Mouse (Mus musculus) CH12.LX (cell line): ENCODE results near the gene Nt5m.

Experiments
- CTCF ChIP-seq, 2 experiments: IDR thresholded peaks in 1 of 2; conservative IDR thresholded peaks in 1 of 2; 2 replicates each; pipeline ENCODE4 v1.5.1; 2011 to 2012; ENCODE audit warnings: low read depth in 2 of 2, low read length in 2 of 2, improper control_type of control experiment in 1 of 2, inconsistent platforms in 1 of 2, mild to moderate bottlenecking in 1 of 2, moderate library complexity in 1 of 2
- ELF1 ChIP-seq: IDR thresholded peaks from 2 replicates; pipeline ENCODE4 v1.6.1; 2014; ENCODE audit warnings: low read depth, mild to moderate bottlenecking, inconsistent platforms, low read length, improper control_type of control experiment
- POLR2A ChIP-seq: IDR thresholded peaks from 2 replicates; pipeline ENCODE4 v1.6.1; 2011; ENCODE audit warnings: low read depth, mild to moderate bottlenecking, improper control_type of control experiment, low read length

- TF ChIP-seq CTCF (conservative IDR thresholded peaks at IDR 0.05 in 1 of 2, IDR thresholded peaks at IDR 0.05 in 1 of 2; ENCODE audit: low read depth in 2 of 2, low read length in 2 of 2) (no peak), POLR2A (no peak), ELF1 (no peak)
These were observed 74.5 kb downstream of the Nt5m start for GRCm38 (mm10) chr11:59913702-59914101.
